ENCODE assay signal across 8 mouse cellular contexts in genomic region chr13:21158785-21159474, GRCm38 (mm10). TPM values are rescaled to one million over a fixed set of nuclear protein-coding genes. Genes with fewer than 3 reads are reported as not detected.
DNase-seq lines count a peak whose midpoint lies in the region; ATAC-seq lines count a peak whose summit lies in the region.

No protein-coding gene starts in this region.

- H3K9ac ChIP-seq in forebrain, embryonic 16.5 days (replicated peaks; ENCODE audit: low read depth, low read length), result peak overlapping the region; percentile 63

- H3K27ac ChIP-seq in forebrain, embryonic 16.5 days (ENCODE audit: low read length), result no peak overlapping the region
- H3K27ac ChIP-seq in hindbrain, embryonic 10.5 days, result no peak overlapping the region

- H3K36me3 ChIP-seq in forebrain, embryonic 16.5 days (ENCODE audit: control insufficient read depth, insufficient read depth), result no peaks in the 10 kb centered on the region
- no peaks in the 10 kb centered on the region for H3K36me3 ChIP-seq in hindbrain, embryonic 10.5 days

- H3K4me3 ChIP-seq in forebrain, embryonic 16.5 days (replicated peaks; ENCODE audit: low read length), result peak overlapping the region; percentile 84
- H3K4me3 ChIP-seq in hindbrain, embryonic 10.5 days, result peak overlapping the region; percentile 66

- ATAC-seq in forebrain, embryonic 16.5 days, result peak; percentile 37

- peak; percentile 73 for DNase-seq in MN1 (ENCODE audit: low spot score)
- peak; percentile 89 to 91 for DNase-seq in cerebellum, adult 18-20 months
- peak; percentile 90 for DNase-seq in hindbrain, embryonic 10.5 days (ENCODE audit: low spot score)
- DNase-seq in layer of hippocampus, postnatal 25 days (ENCODE audit: extremely low spot score in 1 of 2, low spot score in 1 of 2), result peak; percentile 68 to 94
- peak; percentile 95 for DNase-seq in lung, postnatal 36 days
- DNase-seq in retina, postnatal 1 day, result peak; percentile 89
- DNase-seq in urinary bladder, postnatal 10 days (ENCODE audit: low spot score), result peak; percentile 47

- no peaks in the 10 kb centered on the region for H3K9me3 ChIP-seq in forebrain, embryonic 16.5 days (ENCODE audit: control insufficient read depth, low read length)
- H3K9me3 ChIP-seq in hindbrain, embryonic 10.5 days, result no peaks in the 10 kb centered on the region

- H3K4me2 ChIP-seq in forebrain, embryonic 16.5 days (ENCODE audit: low read length), result peak overlapping the region; percentile 97

- peaks cover 12% of the 10 kb centered on the region for H3K4me1 ChIP-seq in forebrain, embryonic 16.5 days (replicated peaks; ENCODE audit: control insufficient read depth, insufficient read depth, low read length)
- H3K4me1 ChIP-seq in hindbrain, embryonic 10.5 days (replicated peaks), result peaks cover 11% of the 10 kb centered on the region; the same call in 1 of the 2 replicates

- 0 out of 2 replicates have a peak, but pooled peaks cover 2% of the 10 kb centered on the region for H3K27me3 ChIP-seq in forebrain, embryonic 16.5 days (replicated peaks; ENCODE audit: control insufficient read depth, insufficient read depth, low read length)
- H3K27me3 ChIP-seq in hindbrain, embryonic 10.5 days (ENCODE audit: insufficient read depth, poor library complexity, severe bottlenecking), result no peaks in the 10 kb centered on the region

- WGBS in forebrain, embryonic 16.5 days, result under 1% methylated on average over 19 of the region's 19 CpGs
- under 1% methylated on average over 19 of the region's 19 CpGs for WGBS in hindbrain, embryonic 10.5 days

RNA-seq across cellular contexts. Expression of gene Olfr1368, which starts 13.3 kb away (rescaled TPM):
- polyA plus RNA-seq in forebrain, embryonic 16.5 days (2015; fragmentation: Nextera tagmentation; extraction: Ambion mirVana), result not detected in 2 replicates
- polyA plus RNA-seq in hindbrain, embryonic 10.5 days (2016; fragmentation: Nextera tagmentation; extraction: Ambion mirVana), result not detected in 2 replicates
- not detected for total RNA-seq in layer of hippocampus, postnatal 25 days (2021)

RNA-seq across cellular contexts. Expression of gene Trim27, which starts 20.3 kb away (rescaled TPM):
- 89.7 and 96.6 TPM in 2 replicates for polyA plus RNA-seq in forebrain, embryonic 16.5 days (2015; fragmentation: Nextera tagmentation; extraction: Ambion mirVana)
- 157 and 163 TPM in 2 replicates for polyA plus RNA-seq in hindbrain, embryonic 10.5 days (2016; fragmentation: Nextera tagmentation; extraction: Ambion mirVana)
- 10 to 100 TPM; 37.8 to 42.2 TPM for total RNA-seq in layer of hippocampus, postnatal 25 days (2021)

RNA-seq across cellular contexts. Expression of gene Olfr263, which starts 29.5 kb away (rescaled TPM):
- polyA plus RNA-seq in forebrain, embryonic 16.5 days (2015; fragmentation: Nextera tagmentation; extraction: Ambion mirVana), result not detected in 2 replicates
- not detected in 2 replicates for polyA plus RNA-seq in hindbrain, embryonic 10.5 days (2016; fragmentation: Nextera tagmentation; extraction: Ambion mirVana)
- total RNA-seq in layer of hippocampus, postnatal 25 days (2021), result not detected

RNA-seq across cellular contexts. Expression of gene Olfr1369-ps1, which starts 47.6 kb away (rescaled TPM):
- not detected in 2 replicates for polyA plus RNA-seq in forebrain, embryonic 16.5 days (2015; fragmentation: Nextera tagmentation; extraction: Ambion mirVana)
- polyA plus RNA-seq in hindbrain, embryonic 10.5 days (2016; fragmentation: Nextera tagmentation; extraction: Ambion mirVana), result 0.08 and 0.10 TPM in 2 replicates
- total RNA-seq in layer of hippocampus, postnatal 25 days (2021), result not detected
